Mouse (Mus musculus): ENCODE results near the gene Tmem121. TPM values are rescaled to one million over a fixed set of nuclear protein-coding genes. Genes with fewer than 3 reads are reported as not detected.

Tmem121 gene
- total RNA-seq (2017), result 2.3 and 2.4 TPM in 2 replicates

- no peak for ATAC-seq (replicated peaks in 1 of 2; ENCODE audit: insufficient read depth in 1 of 2, low FRiP score in 2 of 2, low TSS enrichment in 1 of 2, low read depth in 1 of 2, poor library complexity in 2 of 2, severe bottlenecking in 2 of 2)
Measured at GRCm38 (mm10) chr12:113185442-113186291, at the start of gene Tmem121. Gene Tmem121 (plus strand): TSS chr12:113185930.

GRCm38 (mm10) chr12:113136492-113137020 lies 49.2 kb upstream of the Tmem121 start:
- ATAC-seq (replicated peaks in 1 of 2; ENCODE audit: insufficient read depth in 1 of 2, low FRiP score in 2 of 2, low TSS enrichment in 1 of 2, low read depth in 1 of 2, poor library complexity in 2 of 2, severe bottlenecking in 2 of 2), result no peak

- no peak for ATAC-seq (replicated peaks in 1 of 2; ENCODE audit: insufficient read depth in 1 of 2, low FRiP score in 2 of 2, low TSS enrichment in 1 of 2, low read depth in 1 of 2, poor library complexity in 2 of 2, severe bottlenecking in 2 of 2)
Measured at GRCm38 (mm10) chr12:113137260-113138213, 48.2 kb upstream of the Tmem121 start.

- ATAC-seq (replicated peaks in 1 of 2; ENCODE audit: insufficient read depth in 1 of 2, low FRiP score in 2 of 2, low TSS enrichment in 1 of 2, low read depth in 1 of 2, poor library complexity in 2 of 2, severe bottlenecking in 2 of 2), result no peak
Measured at GRCm38 (mm10) chr12:113138291-113138690, 47.4 kb upstream of the Tmem121 start.

- no peak for ATAC-seq (replicated peaks in 1 of 2; ENCODE audit: insufficient read depth in 1 of 2, low FRiP score in 2 of 2, low TSS enrichment in 1 of 2, low read depth in 1 of 2, poor library complexity in 2 of 2, severe bottlenecking in 2 of 2)
Measured at GRCm38 (mm10) chr12:113138901-113139864, 46.5 kb upstream of the Tmem121 start.

- ATAC-seq (replicated peaks in 1 of 2; ENCODE audit: insufficient read depth in 1 of 2, low FRiP score in 2 of 2, low TSS enrichment in 1 of 2, low read depth in 1 of 2, poor library complexity in 2 of 2, severe bottlenecking in 2 of 2), result peak; percentile 54 to 55
Measured at GRCm38 (mm10) chr12:113139908-113140615, 45.7 kb upstream of the Tmem121 start, which contains the start of gene Crip2. Gene Crip2 (plus strand): TSS chr12:113140236.

GRCm38 (mm10) chr12:113140616-113141411 lies 44.9 kb upstream of the Tmem121 start:
- ATAC-seq (replicated peaks in 1 of 2; ENCODE audit: insufficient read depth in 1 of 2, low FRiP score in 2 of 2, low TSS enrichment in 1 of 2, low read depth in 1 of 2, poor library complexity in 2 of 2, severe bottlenecking in 2 of 2), result no peak; a peak in 2 of 4 replicates

GRCm38 (mm10) chr12:113141531-113141973 lies 44.2 kb upstream of the Tmem121 start:
- no peak for ATAC-seq (replicated peaks in 1 of 2; ENCODE audit: insufficient read depth in 1 of 2, low FRiP score in 2 of 2, low TSS enrichment in 1 of 2, low read depth in 1 of 2, poor library complexity in 2 of 2, severe bottlenecking in 2 of 2)

- no peak for ATAC-seq (replicated peaks in 1 of 2; ENCODE audit: insufficient read depth in 1 of 2, low FRiP score in 2 of 2, low TSS enrichment in 1 of 2, low read depth in 1 of 2, poor library complexity in 2 of 2, severe bottlenecking in 2 of 2)
Measured at GRCm38 (mm10) chr12:113142021-113142975, 43.4 kb upstream of the Tmem121 start.

GRCm38 (mm10) chr12:113143164-113143563 lies 42.6 kb upstream of the Tmem121 start:
- no peak for ATAC-seq (replicated peaks in 1 of 2; ENCODE audit: insufficient read depth in 1 of 2, low FRiP score in 2 of 2, low TSS enrichment in 1 of 2, low read depth in 1 of 2, poor library complexity in 2 of 2, severe bottlenecking in 2 of 2)

- peak in 1 of 2 experiments; percentile 12; a peak in 1 of 4 replicates for ATAC-seq (replicated peaks in 1 of 2; ENCODE audit: insufficient read depth in 1 of 2, low FRiP score in 2 of 2, low TSS enrichment in 1 of 2, low read depth in 1 of 2, poor library complexity in 2 of 2, severe bottlenecking in 2 of 2)
Measured at GRCm38 (mm10) chr12:113144001-113144756, 41.6 kb upstream of the Tmem121 start.

- ATAC-seq (replicated peaks in 1 of 2; ENCODE audit: insufficient read depth in 1 of 2, low FRiP score in 2 of 2, low TSS enrichment in 1 of 2, low read depth in 1 of 2, poor library complexity in 2 of 2, severe bottlenecking in 2 of 2), result no peak
Measured at GRCm38 (mm10) chr12:113144886-113145285, 40.8 kb upstream of the Tmem121 start.

GRCm38 (mm10) chr12:113145591-113145990 lies 40.1 kb upstream of the Tmem121 start:
- ATAC-seq (replicated peaks in 1 of 2; ENCODE audit: insufficient read depth in 1 of 2, low FRiP score in 2 of 2, low TSS enrichment in 1 of 2, low read depth in 1 of 2, poor library complexity in 2 of 2, severe bottlenecking in 2 of 2), result no peak

Data from hematopoietic stem cell, adult 5-6 weeks (primary cell).